Mouse (Mus musculus) adipocyte (in vitro differentiated cells): ENCODE data around the gene Lgals4.
A peak's percentile ranks its signal among the peaks of the same experiment; 100 is the strongest.

Experiments used
- DNase-seq: peaks from one replicate; pipeline ENCODE4 v3.0.0-alpha.2; 2016; ENCODE audit warnings: low spot score

The Lgals4 gene

GRCm38 (mm10) chr7:28808221-28808941 lies 25.3 kb upstream of the Lgals4 start, which contains the start of gene Hnrnpl:
Gene Hnrnpl (plus strand): TSS chr7:28808541.
- peak; percentile 75 for DNase-seq

- peak; percentile 88 for DNase-seq
Measured at GRCm38 (mm10) chr7:28808957-28809393, 24.7 kb upstream of the Lgals4 start.

- DNase-seq = peak; percentile 70
Measured at GRCm38 (mm10) chr7:28809401-28810089, 24.1 kb upstream of the Lgals4 start.

- DNase-seq = peak; percentile 98
Measured at GRCm38 (mm10) chr7:28810107-28811066, 23.3 kb upstream of the Lgals4 start.

- peak; percentile 85 for DNase-seq
Measured at GRCm38 (mm10) chr7:28811228-28811627, 22.4 kb upstream of the Lgals4 start.

GRCm38 (mm10) chr7:28811640-28812275 lies 21.9 kb upstream of the Lgals4 start:
- peak; percentile 40 for DNase-seq

GRCm38 (mm10) chr7:28812436-28812835 lies 21.2 kb upstream of the Lgals4 start:
- peak; percentile 50 for DNase-seq

GRCm38 (mm10) chr7:28812949-28813348 lies 20.7 kb upstream of the Lgals4 start:
- DNase-seq = no peak

GRCm38 (mm10) chr7:28814306-28815034 lies 19.2 kb upstream of the Lgals4 start:
- no peak for DNase-seq

- DNase-seq = no peak
Measured at GRCm38 (mm10) chr7:28815230-28815629, 18.4 kb upstream of the Lgals4 start.

GRCm38 (mm10) chr7:28816201-28816600 lies 17.5 kb upstream of the Lgals4 start:
- DNase-seq = no peak

GRCm38 (mm10) chr7:28816920-28817319 lies 16.7 kb upstream of the Lgals4 start:
- no peak for DNase-seq

- no peak for DNase-seq
Measured at GRCm38 (mm10) chr7:28817524-28817923, 16.1 kb upstream of the Lgals4 start.

GRCm38 (mm10) chr7:28817957-28818356 lies 15.7 kb upstream of the Lgals4 start:
- DNase-seq = no peak

GRCm38 (mm10) chr7:28818436-28818835 lies 15.2 kb upstream of the Lgals4 start:
- no peak for DNase-seq

- DNase-seq = no peak
Measured at GRCm38 (mm10) chr7:28818861-28819452, 14.7 kb upstream of the Lgals4 start.

- no peak for DNase-seq
Measured at GRCm38 (mm10) chr7:28819571-28819970, 14.1 kb upstream of the Lgals4 start.

GRCm38 (mm10) chr7:28820358-28821260 lies 13.0 kb upstream of the Lgals4 start:
- peak; percentile 44 for DNase-seq

GRCm38 (mm10) chr7:28821261-28821831 lies 12.3 kb upstream of the Lgals4 start:
- DNase-seq = peak; percentile 43
